Mouse (Mus musculus) olfactory bulb, adult 2 months (tissue): ENCODE results near the gene Nosip. TPM values are rescaled to one million over a fixed set of nuclear protein-coding genes. Genes with fewer than 3 reads are reported as not detected.
A peak's percentile ranks its signal among the peaks of the same experiment; 100 is the strongest.
"Not testable (repeated sequence)": the region's sequence is repeated elsewhere in the genome, so short reads cannot be mapped to it uniquely, and the experiment has no call there.

Experiments
- H3K27ac ChIP-seq: fragments of 200-500 bp; 2 replicates; pipeline ENCODE4 v1.5.1; 2012; ENCODE audit warnings: low read depth, low read length; ENCODE audit not compliant: insufficient read depth
- H3K4me1 ChIP-seq: fragments of 200-500 bp; 2 replicates; pipeline ENCODE4 v1.6.1; 2012; ENCODE audit warnings: low read length; ENCODE audit not compliant: control insufficient read depth, insufficient read depth
- H3K4me3 ChIP-seq: fragments of 200-500 bp; 2 replicates; pipeline ENCODE4 v1.5.1; 2012; ENCODE audit warnings: mild to moderate bottlenecking, low read depth, low read length, moderate library complexity; ENCODE audit not compliant: insufficient read depth
- CTCF ChIP-seq: fragments of 200-500 bp; IDR thresholded peaks from 2 replicates; pipeline ENCODE4 v1.5.1; 2012; ENCODE audit warnings: low read depth, mild to moderate bottlenecking, low read length, moderate library complexity; ENCODE audit not compliant: insufficient read depth
- POLR2A ChIP-seq: fragments of 200-500 bp; IDR thresholded peaks from 2 replicates; pipeline ENCODE4 v1.6.1; 2012; ENCODE audit warnings: mild to moderate bottlenecking, low read depth, low read length, moderate library complexity; ENCODE audit not compliant: insufficient read depth
- WGBS: fragments of 180-500 bp; shearing (Covaris S2); methylation state at CpG from one replicate; pipeline ENCODE4 v1.1.7; 2018; 5-methylcytosine and 5-hydroxymethylcytosine counted together
- polyA plus RNA-seq: library from polyadenylated mRNA; stranded (reverse); fragments of >200 nt; gene quantifications from 2 replicates; pipeline ENCODE4 v1.2.4, GENCODE M21; 2012; ENCODE audit warnings: low replicate concordance; ENCODE audit not compliant: missing spikeins, insufficient read depth, insufficient read length

The Nosip gene
- polyA plus RNA-seq, 1 experiment: not detected

GRCm38 (mm10) chr7:45123186-45123570 lies 60.9 kb downstream of the Nosip start:
- 16% methylated on average over 12 of the region's 12 CpGs for WGBS
- Histone ChIP-seq H3K4me1 (peaks cover 22% of the 10 kb centered on the region), H3K4me3 (peak overlapping the region; percentile 74), H3K27ac (no peak overlapping the region)
- TF ChIP-seq CTCF: no peak
- no peak for TF ChIP-seq POLR2A

- 1% methylated on average over 59 of the region's 59 CpGs for WGBS
- H3K4me3 ChIP-seq: peak within 1 kb of the TSS; percentile 74
- TF ChIP-seq CTCF (no peak), POLR2A (peak; percentile 75)
- H3K4me1 ChIP-seq: peaks cover 27% of the 10 kb centered on the region
- H3K27ac ChIP-seq: peak within 1 kb of the TSS; percentile 63
Measured at GRCm38 (mm10) chr7:45124224-45125143, 62.3 kb downstream of the Nosip start, which contains the start of gene Rps11. TSS of gene Rps11 (minus strand) at chr7:45124439.

GRCm38 (mm10) chr7:45125144-45125600 lies 62.9 kb downstream of the Nosip start:
- TF ChIP-seq CTCF: no peak
- TF ChIP-seq POLR2A: no peak
- WGBS: 39% methylated on average over 7 of the region's 7 CpGs
- Histone ChIP-seq H3K4me3 (no peak overlapping the region), H3K4me1 (peaks cover 29% of the 10 kb centered on the region), H3K27ac (no peak overlapping the region)

GRCm38 (mm10) chr7:45125649-45126048 lies 63.4 kb downstream of the Nosip start:
- peaks cover 29% of the 10 kb centered on the region for H3K4me1 ChIP-seq
- not testable (repeated sequence) for H3K27ac ChIP-seq, H3K4me3 ChIP-seq
- WGBS: 65% methylated on average over 5 of the region's 5 CpGs

GRCm38 (mm10) chr7:45126147-45126843 lies 64.1 kb downstream of the Nosip start:
- H3K4me1 ChIP-seq: peaks cover 29% of the 10 kb centered on the region

GRCm38 (mm10) chr7:45126844-45127699 lies 64.8 kb downstream of the Nosip start:
- TF ChIP-seq POLR2A (no peak), CTCF (no peak)
- peaks cover 29% of the 10 kb centered on the region for H3K4me1 ChIP-seq
- WGBS: 43% methylated on average over 21 of the region's 21 CpGs
- H3K4me3 ChIP-seq: peak overlapping the region; percentile 7; the same call in 1 of the 2 replicates
- H3K27ac ChIP-seq: no peak overlapping the region

More at GRCm38 (mm10) chr7:45126147-45126843, 64.1 kb downstream of the Nosip start:
- no peak for TF ChIP-seq CTCF
- TF ChIP-seq POLR2A: no peak
- no peak overlapping the region for H3K27ac ChIP-seq
- WGBS: 76% methylated on average over 17 of the region's 17 CpGs
- no peak overlapping the region for H3K4me3 ChIP-seq

Other genes with a start within 250 kb of the Nosip start
- not detected in 2 replicates for gene Nup62, start 246.3 kb upstream of the Nosip start, polyA plus RNA-seq
- gene Il4i1, start 246.0 kb upstream of the Nosip start, polyA plus RNA-seq: not detected in 2 replicates
- gene Atf5, start 245.8 kb upstream of the Nosip start, polyA plus RNA-seq: not detected in 2 replicates
- not detected in 2 replicates for gene Akt1s1, start 213.4 kb upstream of the Nosip start, polyA plus RNA-seq
- not detected in 2 replicates for gene Tbc1d17, start 213.3 kb upstream of the Nosip start, polyA plus RNA-seq
- gene Pnkp, start 205.3 kb upstream of the Nosip start, polyA plus RNA-seq: not detected in 2 replicates
- gene Ptov1, start 192.6 kb upstream of the Nosip start, polyA plus RNA-seq: not detected in 2 replicates
- not detected in 2 replicates for gene Med25, start 169.7 kb upstream of the Nosip start, polyA plus RNA-seq
- gene Fuz, start 166.3 kb upstream of the Nosip start, polyA plus RNA-seq: not detected in 2 replicates
- gene Ap2a1, start 132.9 kb upstream of the Nosip start, polyA plus RNA-seq: not detected in 2 replicates
- not detected in 2 replicates for gene Tsks, start 119.2 kb upstream of the Nosip start, polyA plus RNA-seq
- not detected in 2 replicates for gene Cpt1c, start 87.6 kb upstream of the Nosip start, polyA plus RNA-seq
- gene Prmt1, start 75.9 kb upstream of the Nosip start, polyA plus RNA-seq: not detected in 2 replicates
- gene Irf3, start 64.8 kb upstream of the Nosip start, polyA plus RNA-seq: not detected in 2 replicates
- not detected in 2 replicates for gene Bcl2l12, start 63.7 kb upstream of the Nosip start, polyA plus RNA-seq
- gene Scaf1, start 46.1 kb upstream of the Nosip start, polyA plus RNA-seq: not detected in 2 replicates
- gene Rras, start 44.5 kb upstream of the Nosip start, polyA plus RNA-seq: not detected in 2 replicates
- not detected in 2 replicates for gene Prr12, start 9.5 kb upstream of the Nosip start, polyA plus RNA-seq
- not detected in 2 replicates for gene Prrg2, start 248 bp downstream of the Nosip start, polyA plus RNA-seq
- gene Rcn3, start 29.8 kb downstream of the Nosip start, polyA plus RNA-seq: not detected in 2 replicates
- not detected in 2 replicates for gene Fcgrt, start 41.4 kb downstream of the Nosip start, polyA plus RNA-seq
- 657 TPM in 1 of 2 replicates, not detected in the other for gene Rps11, start 62.0 kb downstream of the Nosip start, polyA plus RNA-seq
- 1,205 and 1,268 TPM in 2 replicates for gene Rpl13a, start 66.3 kb downstream of the Nosip start, polyA plus RNA-seq
- gene Gm45713, start 73.8 kb downstream of the Nosip start, polyA plus RNA-seq: not detected in 2 replicates
- gene Flt3l, start 74.0 kb downstream of the Nosip start, polyA plus RNA-seq: not detected in 2 replicates
- gene Pih1d1, start 91.9 kb downstream of the Nosip start, polyA plus RNA-seq: not detected in 2 replicates
- gene Aldh16a1, start 92.2 kb downstream of the Nosip start, polyA plus RNA-seq: not detected in 2 replicates
- not detected in 2 replicates for gene Slc17a7, start 101.5 kb downstream of the Nosip start, polyA plus RNA-seq
- gene Gfy, start 117.1 kb downstream of the Nosip start, polyA plus RNA-seq: not detected in 2 replicates
- gene Pth2, start 118.6 kb downstream of the Nosip start, polyA plus RNA-seq: not detected in 2 replicates
- not detected in 2 replicates for gene Ccdc155, start 142.5 kb downstream of the Nosip start, polyA plus RNA-seq
- gene Dkkl1, start 149.7 kb downstream of the Nosip start, polyA plus RNA-seq: not detected in 2 replicates
- not detected in 2 replicates for gene Tead2, start 153.3 kb downstream of the Nosip start, polyA plus RNA-seq
- gene Cd37, start 176.7 kb downstream of the Nosip start, polyA plus RNA-seq: not detected in 2 replicates
- gene Slc6a16, start 178.7 kb downstream of the Nosip start, polyA plus RNA-seq: not detected in 2 replicates
- not detected in 2 replicates for gene Slc6a21, start 215.1 kb downstream of the Nosip start, polyA plus RNA-seq